Mouse (Mus musculus): ENCODE measurements around the gene Fam71e2. TPM values are rescaled to one million over a fixed set of nuclear protein-coding genes. Genes with fewer than 3 reads are reported as not detected.

Gene Fam71e2
- not detected in 2 replicates for polyA plus RNA-seq (2012; rRNA removed)

GRCm38 (mm10) chr7:4771202-4771601 is at the start of gene Fam71e2:
Gene Fam71e2, minus strand, starts transcription at chr7:4771302.

GRCm38 (mm10) chr7:4812303-4813104 is 41.4 kb upstream of the Fam71e2 start, which contains the start of gene Ube2s:
Gene Ube2s, minus strand, starts transcription at chr7:4812590.

GRCm38 (mm10) chr7:4792278-4793212 is 21.4 kb upstream of the Fam71e2 start, which contains the start of gene Rpl28:
Gene Rpl28, plus strand, starts transcription at chr7:4792874.

GRCm38 (mm10) chr7:4789436-4789935 is 18.4 kb upstream of the Fam71e2 start, which contains the start of gene Tmem238:
Gene Tmem238, minus strand, starts transcription at chr7:4789656.

GRCm38 (mm10) chr7:4782759-4783158 is 11.7 kb upstream of the Fam71e2 start, which contains the start of the genes Il11 and Tmem190:
Gene Il11, minus strand, starts transcription at chr7:4782859.
Gene Tmem190, plus strand, starts transcription at chr7:4782937.

GRCm38 (mm10) chr7:4752821-4753570 is 18.1 kb downstream of the Fam71e2 start, which contains the start of gene Cox6b2:
Gene Cox6b2, minus strand, starts transcription at chr7:4753094.

GRCm38 (mm10) chr7:4739544-4740275 is 31.4 kb downstream of the Fam71e2 start, which contains the start of gene Kmt5c:
Gene Kmt5c, plus strand, starts transcription at chr7:4740115.

GRCm38 (mm10) chr7:4725169-4725568 is 45.9 kb downstream of the Fam71e2 start, which contains the start of gene Tmem150b:
Gene Tmem150b, minus strand, starts transcription at chr7:4725249.

Other genes with a start within 250 kb of the Fam71e2 start
- 6.4 and 7.6 TPM in 2 replicates for gene Tnni3, start 247.1 kb downstream of the Fam71e2 start, polyA plus RNA-seq (2012; rRNA removed)
- 6.0 and 6.2 TPM in 2 replicates for gene Dnaaf3, start 238.8 kb downstream of the Fam71e2 start, polyA plus RNA-seq (2012; rRNA removed)
- 74.4 and 85.2 TPM in 2 replicates for gene Syt5, start 223.8 kb downstream of the Fam71e2 start, polyA plus RNA-seq (2012; rRNA removed)
- gene Ptprh, start 167.3 kb downstream of the Fam71e2 start, polyA plus RNA-seq (2012; rRNA removed), result 0.98 and 1.2 TPM in 2 replicates
- 59.1 and 59.5 TPM in 2 replicates for gene Tmem86b, start 139.9 kb downstream of the Fam71e2 start, polyA plus RNA-seq (2012; rRNA removed)
- gene Ppp6r1, start 112.3 kb downstream of the Fam71e2 start, polyA plus RNA-seq (2012; rRNA removed), result 110 and 116 TPM in 2 replicates
- gene Hspbp1, start 86.2 kb downstream of the Fam71e2 start, polyA plus RNA-seq (2012; rRNA removed), result 75.4 and 76.6 TPM in 2 replicates
- 107 and 116 TPM in 2 replicates for gene Brsk1, start 80.7 kb downstream of the Fam71e2 start, polyA plus RNA-seq (2012; rRNA removed)
- 0.05 and 0.06 TPM in 2 replicates for gene Tmem150b, start 46.1 kb downstream of the Fam71e2 start, polyA plus RNA-seq (2012; rRNA removed)
- 175 and 185 TPM in 2 replicates for gene Kmt5c, start 31.2 kb downstream of the Fam71e2 start, polyA plus RNA-seq (2012; rRNA removed)
- gene Cox6b2, start 18.2 kb downstream of the Fam71e2 start, polyA plus RNA-seq (2012; rRNA removed), result 37.5 and 49.7 TPM in 2 replicates
- gene Il11, start 11.6 kb upstream of the Fam71e2 start, polyA plus RNA-seq (2012; rRNA removed), result 0.34 and 0.39 TPM in 2 replicates
- not detected in 2 replicates for gene Tmem190, start 11.6 kb upstream of the Fam71e2 start, polyA plus RNA-seq (2012; rRNA removed)
- 3.9 and 5.6 TPM in 2 replicates for gene Tmem238, start 18.4 kb upstream of the Fam71e2 start, polyA plus RNA-seq (2012; rRNA removed)
- gene Rpl28, start 21.6 kb upstream of the Fam71e2 start, polyA plus RNA-seq (2012; rRNA removed), result 362 and 481 TPM in 2 replicates
- 465 and 518 TPM in 2 replicates for gene Ube2s, start 41.3 kb upstream of the Fam71e2 start, polyA plus RNA-seq (2012; rRNA removed)
- gene Shisa7, start 73.4 kb upstream of the Fam71e2 start, polyA plus RNA-seq (2012; rRNA removed), result 106 and 108 TPM in 2 replicates
- 2.7 and 3.3 TPM in 2 replicates for gene Isoc2b, start 99.0 kb upstream of the Fam71e2 start, polyA plus RNA-seq (2012; rRNA removed)
- gene Isoc2a, start 105.9 kb upstream of the Fam71e2 start, polyA plus RNA-seq (2012; rRNA removed), result 8.8 and 9.2 TPM in 2 replicates
- 0.53 and 0.79 TPM in 2 replicates for gene Gm36210, start 135.2 kb upstream of the Fam71e2 start, polyA plus RNA-seq (2012; rRNA removed)
- gene Zfp628, start 143.9 kb upstream of the Fam71e2 start, polyA plus RNA-seq (2012; rRNA removed), result 13.4 and 14.8 TPM in 2 replicates
- 21.3 and 21.4 TPM in 2 replicates for gene Nat14, start 150.7 kb upstream of the Fam71e2 start, polyA plus RNA-seq (2012; rRNA removed)
- 2.8 and 6.2 TPM in 2 replicates for gene Ssc5d, start 154.5 kb upstream of the Fam71e2 start, polyA plus RNA-seq (2012; rRNA removed)
- 0.07 and 0.23 TPM in 2 replicates for gene Sbk2, start 193.1 kb upstream of the Fam71e2 start, polyA plus RNA-seq (2012; rRNA removed)
- gene Sbk3, start 199.9 kb upstream of the Fam71e2 start, polyA plus RNA-seq (2012; rRNA removed), result 0.95 and 1.2 TPM in 2 replicates
- 142 and 145 TPM in 2 replicates for gene Zfp579, start 224.9 kb upstream of the Fam71e2 start, polyA plus RNA-seq (2012; rRNA removed)
- 9.8 and 12.6 TPM in 2 replicates for gene Zfp524, start 243.1 kb upstream of the Fam71e2 start, polyA plus RNA-seq (2012; rRNA removed)
- gene Fiz1, start 243.4 kb upstream of the Fam71e2 start, polyA plus RNA-seq (2012; rRNA removed), result 47.0 and 53.2 TPM in 2 replicates
- gene Gm44973, start 244.2 kb upstream of the Fam71e2 start, polyA plus RNA-seq (2012; rRNA removed), result 0.09 TPM in 1 of 2 replicates, not detected in the other
- gene Zfp865, start 249.1 kb upstream of the Fam71e2 start, polyA plus RNA-seq (2012; rRNA removed), result 41.1 and 43.7 TPM in 2 replicates
- 38.6 and 43.6 TPM in 2 replicates for gene Ccdc106, start 249.3 kb upstream of the Fam71e2 start, polyA plus RNA-seq (2012; rRNA removed)

Data from central nervous system, embryonic 14 days (tissue).